7 mouse cellular contexts compared by ENCODE assay signal in genomic region chr11:106214856-106215255, GRCm38 (mm10). TPM values are rescaled to one million over a fixed set of nuclear protein-coding genes. Genes with fewer than 3 reads are reported as not detected.
A peak's percentile ranks its signal among the peaks of the same experiment; 100 is the strongest.
DNase-seq lines count a peak whose midpoint lies in the region; ATAC-seq and TF ChIP-seq lines count a peak whose summit lies in the region.

No protein-coding gene starts in this region.

- H3K27me3 ChIP-seq in lung, embryonic 14.5 days (ENCODE audit: insufficient read depth, low read length), result no peaks in the 10 kb centered on the region
- no peaks in the 10 kb centered on the region for H3K27me3 ChIP-seq in intestine, embryonic 15.5 days (replicated peaks)
- H3K27me3 ChIP-seq in neural tube, embryonic 12.5 days (replicated peaks), result no peaks in the 10 kb centered on the region

- WGBS in lung, embryonic 14.5 days, result 89% methylated on average over 5 of the region's 5 CpGs
- WGBS in intestine, embryonic 15.5 days, result 80% methylated on average over 5 of the region's 5 CpGs
- 93% methylated on average over 5 of the region's 5 CpGs for WGBS in neural tube, embryonic 12.5 days

- TF ChIP-seq CTCF in lung, embryonic 14.5 days (IDR thresholded peaks at IDR 0.05; ENCODE audit: low read depth), result no peak
- no peak for TF ChIP-seq CTCF in embryonic fibroblast, embryonic 13.5 days (IDR thresholded peaks at IDR 0.05; ENCODE audit: borderline replicate concordance, insufficient read depth, low read length)

- TF ChIP-seq POLR2A in embryonic fibroblast, embryonic 13.5 days (IDR thresholded peaks at IDR 0.05; ENCODE audit: low read depth, low read length), result no peak

- H3K9me3 ChIP-seq in lung, embryonic 14.5 days (ENCODE audit: low read depth, low read length), result no peaks in the 10 kb centered on the region
- H3K9me3 ChIP-seq in intestine, embryonic 15.5 days, result no peaks in the 10 kb centered on the region
- no peaks in the 10 kb centered on the region for H3K9me3 ChIP-seq in neural tube, embryonic 12.5 days

- ATAC-seq in lung, embryonic 14.5 days (ENCODE audit: insufficient read depth), result no peak
- ATAC-seq in intestine, embryonic 15.5 days, result no peak
- no peak for ATAC-seq in neural tube, embryonic 12.5 days (ENCODE audit: low FRiP score, low read depth)

- peaks cover 19% of the 10 kb centered on the region for H3K4me1 ChIP-seq in lung, embryonic 14.5 days (ENCODE audit: insufficient read depth)
- H3K4me1 ChIP-seq in embryonic fibroblast, embryonic 13.5 days (ENCODE audit: control insufficient read depth, insufficient read depth, low read length), result no peaks in the 10 kb centered on the region
- peaks cover 16% of the 10 kb centered on the region for H3K4me1 ChIP-seq in intestine, embryonic 15.5 days (replicated peaks)
- H3K4me1 ChIP-seq in neural tube, embryonic 12.5 days, result peaks cover 23% of the 10 kb centered on the region

- peak overlapping the region; percentile 89 for H3K4me2 ChIP-seq in lung, embryonic 14.5 days
- H3K4me2 ChIP-seq in intestine, embryonic 15.5 days (replicated peaks), result peak overlapping the region; percentile 63
- H3K4me2 ChIP-seq in neural tube, embryonic 12.5 days (replicated peaks), result peak overlapping the region; percentile 76

- H3K4me3 ChIP-seq in lung, embryonic 14.5 days (ENCODE audit: low read depth, low read length), result peak overlapping the region; percentile 93
- H3K4me3 ChIP-seq in embryonic fibroblast, embryonic 13.5 days (ENCODE audit: insufficient read depth, low read length), result peak overlapping the region; percentile 91
- H3K4me3 ChIP-seq in intestine, embryonic 15.5 days (replicated peaks), result peak overlapping the region; percentile 86
- H3K4me3 ChIP-seq in neural tube, embryonic 12.5 days, result no peak overlapping the region

- peak overlapping the region; percentile 95 for H3K9ac ChIP-seq in lung, embryonic 14.5 days
- 0 out of 2 replicates have a peak overlapping the region, but pooled peaks have one; percentile 4 for H3K9ac ChIP-seq in intestine, embryonic 15.5 days
- H3K9ac ChIP-seq in neural tube, embryonic 12.5 days, result peak overlapping the region; percentile 68

- H3K36me3 ChIP-seq in lung, embryonic 14.5 days (ENCODE audit: insufficient read depth), result peaks cover 35% of the 10 kb centered on the region
- peaks cover 14% of the 10 kb centered on the region for H3K36me3 ChIP-seq in intestine, embryonic 15.5 days
- H3K36me3 ChIP-seq in neural tube, embryonic 12.5 days, result peaks cover 33% of the 10 kb centered on the region

- DNase-seq in lung, embryonic 14.5 days, result no peak
- DNase-seq in lung, postnatal 25 days (ENCODE audit: low spot score), result no peak
- no peak for DNase-seq in ovary, postnatal 10 days (ENCODE audit: low spot score)
- DNase-seq in c-Kit-positive CD71-positive TER-119-positive erythroid progenitor cells, embryonic 14.5 days (ENCODE audit: low spot score), result no peak

- no peak overlapping the region for H3K27ac ChIP-seq in lung, embryonic 14.5 days (ENCODE audit: low read depth)
- no peak overlapping the region for H3K27ac ChIP-seq in embryonic fibroblast, embryonic 13.5 days (ENCODE audit: insufficient read depth, low read length)
- H3K27ac ChIP-seq in intestine, embryonic 15.5 days, result no peak overlapping the region
- H3K27ac ChIP-seq in neural tube, embryonic 12.5 days, result no peak overlapping the region

RNA-seq across cellular contexts. Expression of gene Ccdc47, which starts 1.3 kb away (rescaled TPM):
- 66.5 and 69.6 TPM in 2 replicates for polyA plus RNA-seq in lung, embryonic 14.5 days (2014; fragmentation: Nextera tagmentation; extraction: Ambion mirVana)
- 101 and 110 TPM in 2 replicates for polyA plus RNA-seq in embryonic fibroblast, embryonic 13.5 days (2011; ENCODE audit: insufficient read length, low read depth, missing spikeins)
- 88.6 and 91.5 TPM in 2 replicates for polyA plus RNA-seq in intestine, embryonic 15.5 days (2015; fragmentation: Nextera tagmentation; extraction: Ambion mirVana)
- 89.5 and 90.2 TPM in 2 replicates for polyA plus RNA-seq in neural tube, embryonic 12.5 days (2016; fragmentation: Nextera tagmentation; extraction: Ambion mirVana)

RNA-seq across cellular contexts. Expression of gene Ddx42, which starts 1.9 kb away (rescaled TPM):
- polyA plus RNA-seq in lung, embryonic 14.5 days (2014; fragmentation: Nextera tagmentation; extraction: Ambion mirVana), result 75.5 and 82.1 TPM in 2 replicates
- polyA plus RNA-seq in embryonic fibroblast, embryonic 13.5 days (2011; ENCODE audit: insufficient read length, low read depth, missing spikeins), result 55.0 and 58.3 TPM in 2 replicates
- 58.1 and 62.9 TPM in 2 replicates for polyA plus RNA-seq in intestine, embryonic 15.5 days (2015; fragmentation: Nextera tagmentation; extraction: Ambion mirVana)
- 108 and 113 TPM in 2 replicates for polyA plus RNA-seq in neural tube, embryonic 12.5 days (2016; fragmentation: Nextera tagmentation; extraction: Ambion mirVana)

RNA-seq across cellular contexts. Expression of gene Strada, which starts 12.9 kb away (rescaled TPM):
- polyA plus RNA-seq in lung, embryonic 14.5 days (2014; fragmentation: Nextera tagmentation; extraction: Ambion mirVana), result 31.7 and 32.6 TPM in 2 replicates
- polyA plus RNA-seq in embryonic fibroblast, embryonic 13.5 days (2011; ENCODE audit: insufficient read length, low read depth, missing spikeins), result 22.4 and 24.0 TPM in 2 replicates
- polyA plus RNA-seq in intestine, embryonic 15.5 days (2015; fragmentation: Nextera tagmentation; extraction: Ambion mirVana), result 14.0 and 14.9 TPM in 2 replicates
- 37.1 and 38.3 TPM in 2 replicates for polyA plus RNA-seq in neural tube, embryonic 12.5 days (2016; fragmentation: Nextera tagmentation; extraction: Ambion mirVana)

RNA-seq across cellular contexts. Expression of gene Ftsj3, which starts 41.0 kb away (rescaled TPM):
- polyA plus RNA-seq in lung, embryonic 14.5 days (2014; fragmentation: Nextera tagmentation; extraction: Ambion mirVana), result 60.7 and 66.9 TPM in 2 replicates
- polyA plus RNA-seq in embryonic fibroblast, embryonic 13.5 days (2011; ENCODE audit: insufficient read length, low read depth, missing spikeins), result 49.5 and 60.5 TPM in 2 replicates
- 52.5 and 56.3 TPM in 2 replicates for polyA plus RNA-seq in intestine, embryonic 15.5 days (2015; fragmentation: Nextera tagmentation; extraction: Ambion mirVana)
- 52.3 TPM in 2 replicates for polyA plus RNA-seq in neural tube, embryonic 12.5 days (2016; fragmentation: Nextera tagmentation; extraction: Ambion mirVana)

RNA-seq across cellular contexts. Expression of gene Psmc5, which starts 41.1 kb away (rescaled TPM):
- 275 and 288 TPM in 2 replicates for polyA plus RNA-seq in lung, embryonic 14.5 days (2014; fragmentation: Nextera tagmentation; extraction: Ambion mirVana)
- polyA plus RNA-seq in embryonic fibroblast, embryonic 13.5 days (2011; ENCODE audit: insufficient read length, low read depth, missing spikeins), result 141 and 156 TPM in 2 replicates
- polyA plus RNA-seq in intestine, embryonic 15.5 days (2015; fragmentation: Nextera tagmentation; extraction: Ambion mirVana), result 247 and 259 TPM in 2 replicates
- 358 and 381 TPM in 2 replicates for polyA plus RNA-seq in neural tube, embryonic 12.5 days (2016; fragmentation: Nextera tagmentation; extraction: Ambion mirVana)

Comparison
In these comparisons a context has a peak if more than half of its experiments do, and no peak if none do; other contexts are left out.
1. H3K9ac ChIP-seq: peak in every context shown above with its lines; median percentile 95 in lung, embryonic 14.5 days; 68 in neural tube, embryonic 12.5 days; 4 in intestine, embryonic 15.5 days.